In genomic region chr6:117169910-117170747, GRCm38 (mm10) we compare ENCODE assay signal across 9 mouse cellular contexts. TPM values are rescaled to one million over a fixed set of nuclear protein-coding genes. Genes with fewer than 3 reads are reported as not detected.
DNase-seq lines count a peak whose midpoint lies in the region; ATAC-seq and TF ChIP-seq lines count a peak whose summit lies in the region.
"Had no signal": no experiment of that assay in that cellular context is flagged by ENCODE, and none has a peak within 500 bp of the region (broad histone marks: within the 10 kb centered on the region; RNA-seq: fewer than 3 reads in every experiment).

No protein-coding gene starts in this region.

- DNase-seq in heart, postnatal 10 days = no peak
- DNase-seq in embryonic facial prominence, embryonic 14.5 days (ENCODE audit: low spot score) = no peak
- no peak for DNase-seq in adrenal gland, postnatal 25 days
- no peak for DNase-seq in adrenal gland, adult 8-10 months
- DNase-seq: gastrocnemius, postnatal 25 days had no signal

- H3K27me3 ChIP-seq in heart, embryonic 15.5 days = peaks cover 46% of the 10 kb centered on the region
- peaks cover 9% of the 10 kb centered on the region; the same call in 1 of the 2 replicates for H3K27me3 ChIP-seq in embryonic facial prominence, embryonic 14.5 days (replicated peaks; ENCODE audit: control insufficient read depth, insufficient read depth, low read length)
- H3K27me3 ChIP-seq in kidney, embryonic 14.5 days (ENCODE audit: control insufficient read depth, insufficient read depth, low read length) = 0 out of 2 replicates have a peak, but pooled peaks cover 4% of the 10 kb centered on the region
- H3K27me3 ChIP-seq in myocyte (ENCODE audit: control insufficient read depth, insufficient read depth, insufficient read length) = no peaks in the 10 kb centered on the region

- peak overlapping the region; percentile 92 for H3K4me2 ChIP-seq in heart, embryonic 15.5 days
- peak overlapping the region; percentile 89 for H3K4me2 ChIP-seq in embryonic facial prominence, embryonic 14.5 days (ENCODE audit: low read depth, low read length)
- H3K4me2 ChIP-seq in kidney, embryonic 14.5 days (replicated peaks; ENCODE audit: low read depth, low read length) = peak overlapping the region; percentile 96
- H3K4me2 ChIP-seq in myocyte (ENCODE audit: low read depth) = peak overlapping the region; percentile 92

- no peak overlapping the region for H3ac ChIP-seq in myocyte (ENCODE audit: control insufficient read depth, insufficient read length)

- intact Hi-C loops in heart, postnatal 10 days (cut with DNase I) = loop anchor here (5.0 to 10.0 kb wide), 9 partner anchors 203 to 515 kb away; partner anchors contain the start of gene Depp1

- no peaks in the 10 kb centered on the region for H3K36me3 ChIP-seq in heart, embryonic 15.5 days
- H3K36me3 ChIP-seq in embryonic facial prominence, embryonic 14.5 days (ENCODE audit: control insufficient read depth, insufficient read depth, low read length) = peaks cover 22% of the 10 kb centered on the region
- 0 out of 2 replicates have a peak, but pooled peaks cover 4% of the 10 kb centered on the region for H3K36me3 ChIP-seq in kidney, embryonic 14.5 days (ENCODE audit: control insufficient read depth, insufficient read depth, low read length)
- no peaks in the 10 kb centered on the region for H3K36me3 ChIP-seq in myocyte (ENCODE audit: control insufficient read depth, insufficient read depth)

- no peak for ATAC-seq in heart, embryonic 15.5 days (replicated peaks; ENCODE audit: insufficient number of reproducible peaks, insufficient read depth, low FRiP score, low read depth)
- no peak for ATAC-seq in embryonic facial prominence, embryonic 14.5 days (ENCODE audit: low read depth)
- ATAC-seq in kidney, embryonic 14.5 days (ENCODE audit: low FRiP score, low TSS enrichment) = no peak
- ATAC-seq in megakaryocyte, adult 5-6 weeks (ENCODE audit: poor library complexity, severe bottlenecking) = no peak

- TF ChIP-seq POLR2A in myocyte (IDR thresholded peaks at IDR 0.05; ENCODE audit: insufficient read length, low read depth) = no peak

- H3K9ac ChIP-seq in heart, embryonic 15.5 days = peak overlapping the region; percentile 74
- peak overlapping the region; percentile 87 for H3K9ac ChIP-seq in embryonic facial prominence, embryonic 14.5 days (ENCODE audit: low read depth, low read length)
- H3K9ac ChIP-seq in kidney, embryonic 14.5 days (ENCODE audit: low read depth, low read length) = peak overlapping the region; percentile 77

- H3K4me3 ChIP-seq in heart, embryonic 15.5 days = peak overlapping the region; percentile 67
- peak overlapping the region; percentile 75 for H3K4me3 ChIP-seq in embryonic facial prominence, embryonic 14.5 days (ENCODE audit: low read depth, low read length)
- H3K4me3 ChIP-seq in kidney, embryonic 14.5 days (ENCODE audit: low read length) = peak overlapping the region; percentile 74
- H3K4me3 ChIP-seq in myocyte = peak overlapping the region; percentile 31

- no peaks in the 10 kb centered on the region for H3K79me2 ChIP-seq in myocyte (ENCODE audit: control insufficient read depth, insufficient read depth)

- 31% methylated on average over 10 of the region's 10 CpGs for whole genome bisulfite sequencing in heart, embryonic 15.5 days
- WGBS in embryonic facial prominence, embryonic 14.5 days = 15% methylated on average over 10 of the region's 10 CpGs
- WGBS in kidney, embryonic 14.5 days = 18% methylated on average over 10 of the region's 10 CpGs

- no peak overlapping the region for H3K27ac ChIP-seq in heart, embryonic 15.5 days
- H3K27ac ChIP-seq in embryonic facial prominence, embryonic 14.5 days (replicated peaks; ENCODE audit: low read depth, low read length) = no peak overlapping the region; the same call in 1 of the 2 replicates
- no peak overlapping the region for H3K27ac ChIP-seq in kidney, embryonic 14.5 days (ENCODE audit: low read depth, low read length)

- no peaks in the 10 kb centered on the region for H3K9me3 ChIP-seq in heart, embryonic 15.5 days (replicated peaks)
- no peaks in the 10 kb centered on the region for H3K9me3 ChIP-seq in embryonic facial prominence, embryonic 14.5 days (ENCODE audit: control insufficient read depth, low read length)
- no peaks in the 10 kb centered on the region for H3K9me3 ChIP-seq in kidney, embryonic 14.5 days (ENCODE audit: control insufficient read depth, low read length)

- peaks cover 27% of the 10 kb centered on the region for H3K4me1 ChIP-seq in heart, embryonic 15.5 days (replicated peaks)
- peaks cover 7% of the 10 kb centered on the region for H3K4me1 ChIP-seq in embryonic facial prominence, embryonic 14.5 days (ENCODE audit: control insufficient read depth, insufficient read depth, low read length)
- H3K4me1 ChIP-seq in kidney, embryonic 14.5 days (ENCODE audit: control insufficient read depth, insufficient read depth, low read length) = peaks cover 9% of the 10 kb centered on the region

TF ChIP-seq in myocyte, 11 proteins besides CTCF, POLR2A, EP300 and RAD21:
- TF ChIP-seq MYOD1 (IDR thresholded peaks at IDR 0.05; ENCODE audit: control insufficient read depth in 1 of 3, insufficient read length in 2 of 3, low read depth in 2 of 3) (no peak), TCF12 (IDR thresholded peaks at IDR 0.05; ENCODE audit: insufficient read depth, poor library complexity, severe bottlenecking) (no peak), USF1 (IDR thresholded peaks at IDR 0.05; ENCODE audit: low read depth) (no peak), POLR2AphosphoS2 (IDR thresholded peaks at IDR 0.05; ENCODE audit: insufficient read length, low read depth) (no peak), SRF (IDR thresholded peaks at IDR 0.05; ENCODE audit: control insufficient read depth, insufficient read length, low read depth) (no peak), CEBPB (IDR thresholded peaks at IDR 0.05; ENCODE audit: insufficient read depth, poor library complexity, severe bottlenecking) (no peak), MAX (IDR thresholded peaks at IDR 0.05; ENCODE audit: low read depth) (no peak), TCF3 (IDR thresholded peaks at IDR 0.05; ENCODE audit: insufficient read length, low read depth) (no peak), REST (IDR thresholded peaks at IDR 0.05; ENCODE audit: insufficient read depth, insufficient read length) (no peak), MYOG (IDR thresholded peaks at IDR 0.05; ENCODE audit: control insufficient read depth in 1 of 3, insufficient read depth in 1 of 3, insufficient read length in 2 of 3, low read depth in 2 of 3) (no peak), E2F4 (IDR thresholded peaks at IDR 0.05; ENCODE audit: insufficient read depth) (no peak)

RNA-seq across cellular contexts. Expression of gene Cxcl12, which starts 1.8 kb away (rescaled TPM):
- 128 and 180 TPM in 2 replicates for polyA plus RNA-seq in heart, embryonic 15.5 days (2015; fragmentation: Nextera tagmentation; extraction: Ambion mirVana)
- 100 to 1,000 TPM; 147 to 151 TPM for total RNA-seq in heart, postnatal 10 days (2021)
- 190 and 226 TPM in 2 replicates for polyA plus RNA-seq in embryonic facial prominence, embryonic 14.5 days (2014; fragmentation: Nextera tagmentation; extraction: Ambion mirVana)
- polyA plus RNA-seq in kidney, embryonic 14.5 days (2014; fragmentation: Nextera tagmentation; extraction: Ambion mirVana) = 90.7 and 109 TPM in 2 replicates
- 7.5 TPM for polyA plus RNA-seq in myocyte (2012; fragmentation: generic; extraction: Trizol)
- total RNA-seq in megakaryocyte, adult 5-6 weeks (2015) = 8.8 and 9.7 TPM in 2 replicates
- 9.7 and 12.8 TPM in 2 replicates for total RNA-seq in megakaryocyte, adult 5-6 weeks (2017)
- 41.3 and 44.5 TPM in 2 replicates for total RNA-seq in adrenal gland, postnatal 25 days (2021)
- 10 to 100 TPM; 37.4 to 94.2 (median 64.5) TPM for total RNA-seq in adrenal gland, adult 8-10 months (2022)
